11 mouse cellular contexts compared by ENCODE assay signal in the genomic region with DNA sequence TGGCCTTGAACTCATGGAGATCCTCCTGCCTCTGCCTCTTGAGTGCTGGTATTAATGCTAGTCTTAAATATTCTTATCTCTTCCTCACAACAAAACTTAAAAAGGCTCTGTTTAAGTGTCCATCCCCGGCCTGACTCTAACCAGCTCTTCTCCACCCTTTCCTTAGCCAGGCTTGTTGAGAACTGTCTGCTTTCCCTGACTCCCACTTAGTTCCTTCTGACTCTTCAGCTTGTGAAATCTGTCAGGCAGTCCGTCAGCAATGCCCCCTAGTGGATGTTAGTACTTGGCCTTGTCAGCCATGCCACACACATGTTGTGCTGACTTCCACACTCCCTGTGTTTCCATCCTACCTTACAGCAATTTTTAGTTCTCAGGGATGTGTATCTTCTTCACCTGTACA. TPM values are rescaled to one million over a fixed set of nuclear protein-coding genes. Genes with fewer than 3 reads are reported as not detected.
DNase-seq lines count a peak whose midpoint lies in the region; ATAC-seq and TF ChIP-seq lines count a peak whose summit lies in the region.
"Had no signal": no experiment of that assay in that cellular context is flagged by ENCODE, and none has a peak within 500 bp of the region (broad histone marks: within the 10 kb centered on the region; RNA-seq: fewer than 3 reads in every experiment).

No protein-coding gene starts in this region.

- no peak overlapping the region for H3K4me2 ChIP-seq in kidney, embryonic 15.5 days
- no peak overlapping the region for H3K4me2 ChIP-seq in intestine, embryonic 16.5 days (ENCODE audit: low read depth, low read length)
- H3K4me2 ChIP-seq: limb, embryonic 15.5 days; stomach, embryonic 15.5 days had no signal

- 0 out of 2 replicates have a peak, but pooled peaks cover 4% of the 10 kb centered on the region for H3K4me1 ChIP-seq in kidney, embryonic 15.5 days
- peaks cover 3 to 6% of the 10 kb centered on the region in 2 experiments; a peak in 2 of 4 replicates for H3K4me1 ChIP-seq in ES-E14 (ENCODE audit: control insufficient read depth in 2 of 2, insufficient read depth in 2 of 2, low read length in 2 of 2, poor library complexity in 1 of 2)
- no peaks in the 10 kb centered on the region for H3K4me1 ChIP-seq in intestine, embryonic 16.5 days (ENCODE audit: control insufficient read depth, insufficient read depth, low read length)
- H3K4me1 ChIP-seq: stomach, embryonic 15.5 days had no signal

- H3K4me3 ChIP-seq in kidney, embryonic 15.5 days (replicated peaks) = no peak overlapping the region
- no peak overlapping the region for H3K4me3 ChIP-seq in ES-E14 (ENCODE audit: insufficient read depth in 1 of 2, low read depth in 1 of 2, low read length in 2 of 2, poor library complexity in 1 of 2, severe bottlenecking in 1 of 2)
- no peak overlapping the region for H3K4me3 ChIP-seq in intestine, embryonic 16.5 days (ENCODE audit: low read length)
- H3K4me3 ChIP-seq: erythroblast, embryonic 14.5 days; limb, embryonic 15.5 days; stomach, embryonic 15.5 days had no signal

- ATAC-seq in kidney, embryonic 15.5 days (replicated peaks; ENCODE audit: low FRiP score) = no peak
- no peak for ATAC-seq in intestine, embryonic 16.5 days

- H3K36me3 ChIP-seq in kidney, embryonic 15.5 days = 0 out of 2 replicates have a peak, but pooled peaks cover under 1% of the 10 kb centered on the region
- no peaks in the 10 kb centered on the region for H3K36me3 ChIP-seq in ES-E14 (ENCODE audit: control insufficient read depth, insufficient read depth, low read length, poor library complexity, severe bottlenecking)
- H3K36me3 ChIP-seq in intestine, embryonic 16.5 days (ENCODE audit: control insufficient read depth, insufficient read depth, low read length) = no peaks in the 10 kb centered on the region
- H3K36me3 ChIP-seq: limb, embryonic 15.5 days; stomach, embryonic 15.5 days had no signal

- peak; percentile 29 for DNase-seq in kidney, adult 18-20 months
- peak; percentile 33 for DNase-seq in ES-E14 (ENCODE audit: low read depth, low spot score)
- DNase-seq in c-Kit-positive CD71-positive TER-119-positive erythroid progenitor cells, embryonic 14.5 days (ENCODE audit: low spot score) = peak; percentile 74
- peak; percentile 56 for DNase-seq in heart, postnatal 4 days
- DNase-seq in lung, postnatal 14 days = peak; percentile 61
- DNase-seq in natural killer cell, adult 2 months (ENCODE audit: low spot score in 2 of 2) = no peak

- WGBS in kidney, embryonic 15.5 days = 60% methylated on average over 2 of the region's 2 CpGs
- 59% methylated on average over 2 of the region's 2 CpGs for WGBS in intestine, embryonic 16.5 days

- H3K27me3 ChIP-seq in kidney, embryonic 15.5 days = no peaks in the 10 kb centered on the region
- no peaks in the 10 kb centered on the region for H3K27me3 ChIP-seq in intestine, embryonic 16.5 days (replicated peaks; ENCODE audit: control insufficient read depth, insufficient read depth, low read length)
- H3K27me3 ChIP-seq: limb, embryonic 15.5 days; stomach, embryonic 15.5 days had no signal

- H3K9ac ChIP-seq in kidney, embryonic 15.5 days = no peak overlapping the region
- H3K9ac ChIP-seq in ES-E14 (ENCODE audit: insufficient read depth, low read depth, low read length, poor library complexity, severe bottlenecking) = no peak overlapping the region
- H3K9ac ChIP-seq in intestine, embryonic 16.5 days (ENCODE audit: low read depth, low read length) = no peak overlapping the region
- H3K9ac ChIP-seq: limb, embryonic 15.5 days; stomach, embryonic 15.5 days had no signal

- in situ Hi-C loops in ES-E14 (cut with MboI; ENCODE audit: low sequenced_read_pairs in 2 of 2, unreplicated experiment in 2 of 2) = no loop called here

- no peak overlapping the region for H3K27ac ChIP-seq in kidney, embryonic 15.5 days
- no peak overlapping the region for H3K27ac ChIP-seq in ES-E14 (ENCODE audit: insufficient read depth, low read depth, low read length, poor library complexity, severe bottlenecking)
- no peak overlapping the region for H3K27ac ChIP-seq in intestine, embryonic 16.5 days (ENCODE audit: low read length)
- H3K27ac ChIP-seq: limb, embryonic 15.5 days; stomach, embryonic 15.5 days had no signal

- no peaks in the 10 kb centered on the region for H3K9me3 ChIP-seq in kidney, embryonic 15.5 days (replicated peaks)
- H3K9me3 ChIP-seq in ES-E14 (ENCODE audit: control insufficient read depth, insufficient read depth, low read depth, low read length) = no peaks in the 10 kb centered on the region
- H3K9me3 ChIP-seq in intestine, embryonic 16.5 days (ENCODE audit: control insufficient read depth, low read length) = no peaks in the 10 kb centered on the region
- H3K9me3 ChIP-seq: limb, embryonic 15.5 days; stomach, embryonic 15.5 days had no signal

TF ChIP-seq in ES-E14, 5 proteins besides CTCF, POLR2A, EP300 and RAD21:
- TF ChIP-seq HCFC1 (IDR thresholded peaks at IDR 0.05; ENCODE audit: borderline replicate concordance, insufficient read depth, low read length) (no peak), CHD2 (IDR thresholded peaks at IDR 0.05; ENCODE audit: low read depth, low read length) (no peak), ZNF384 (IDR thresholded peaks at IDR 0.05; ENCODE audit: low read depth, low read length) (no peak), ZC3H11A (IDR thresholded peaks at IDR 0.05; ENCODE audit: borderline replicate concordance, low read depth, low read length) (no peak), MAFK (IDR thresholded peaks at IDR 0.05; ENCODE audit: insufficient read depth, low read depth, low read length) (no peak)

RNA-seq across cellular contexts. Expression of a gene that starts 35.1 kb away (rescaled TPM):
- 4.1 and 4.3 TPM in 2 replicates for polyA plus RNA-seq in kidney, embryonic 15.5 days (2015; fragmentation: Nextera tagmentation; extraction: Ambion mirVana)
- 27.3 and 38.5 TPM in 2 replicates for total RNA-seq in ES-E14 (2012; rRNA removed)
- 10 to 100 TPM; 28.9 to 30.7 TPM for total RNA-seq in heart, postnatal 4 days (2021)
- 4.2 and 4.5 TPM in 2 replicates for polyA plus RNA-seq in intestine, embryonic 16.5 days (2015; fragmentation: Nextera tagmentation; extraction: Ambion mirVana)

RNA-seq across cellular contexts. Expression of a gene that starts 43.2 kb away (rescaled TPM):
- 1.1 and 1.6 TPM in 2 replicates for polyA plus RNA-seq in kidney, embryonic 15.5 days (2015; fragmentation: Nextera tagmentation; extraction: Ambion mirVana)
- not detected in 2 replicates for total RNA-seq in ES-E14 (2012; rRNA removed)
- not detected for total RNA-seq in heart, postnatal 4 days (2021)
- 0.24 and 0.54 TPM in 2 replicates for polyA plus RNA-seq in intestine, embryonic 16.5 days (2015; fragmentation: Nextera tagmentation; extraction: Ambion mirVana)

Comparison
In these comparisons a context has a peak if more than half of its experiments do, and no peak if none do; other contexts are left out.
1. DNase-seq: peak in kidney, adult 18-20 months (single experiment), ES-E14 (single experiment), c-Kit-positive CD71-positive TER-119-positive erythroid progenitor cells, embryonic 14.5 days (single experiment), heart, postnatal 4 days (single experiment) and lung, postnatal 14 days (single experiment); none in natural killer cell, adult 2 months (0 of 2).